Mouse (Mus musculus): ENCODE data around the gene Hoxb3. TPM values are rescaled to one million over a fixed set of nuclear protein-coding genes. Genes with fewer than 3 reads are reported as not detected.

The Hoxb3 gene
- total and polyA plus RNA-seq, 3 experiments: not detected

DNA sequence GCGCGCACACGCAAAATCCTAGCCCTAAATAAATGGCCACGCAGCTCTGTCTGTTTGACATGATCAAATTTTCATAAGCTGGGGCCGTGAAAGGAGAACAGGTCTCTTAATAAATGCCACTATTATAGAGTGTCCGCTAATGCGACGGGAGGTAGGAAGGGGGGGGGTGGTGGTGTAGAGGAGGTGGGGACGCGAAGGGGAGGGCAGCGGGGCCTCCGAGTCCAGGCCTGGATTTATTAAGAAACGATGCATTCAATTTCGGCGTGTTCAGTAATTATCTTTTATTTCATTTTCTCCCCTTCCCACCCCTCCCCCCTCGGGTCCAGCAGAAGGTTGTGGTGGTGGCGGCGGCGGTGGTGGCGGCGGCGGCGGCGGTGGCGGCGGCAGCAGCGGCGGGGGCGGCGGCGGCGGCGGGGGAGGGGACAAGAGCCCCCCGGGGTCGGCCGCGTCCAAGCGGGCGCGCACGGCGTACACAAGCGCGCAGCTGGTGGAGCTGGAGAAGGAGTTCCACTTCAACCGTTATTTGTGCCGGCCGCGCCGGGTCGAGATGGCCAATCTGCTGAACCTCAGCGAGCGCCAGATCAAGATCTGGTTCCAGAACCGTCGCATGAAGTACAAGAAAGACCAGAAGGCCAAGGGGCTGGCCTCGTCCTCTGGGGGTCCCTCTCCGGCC is 22.2 kb downstream of the Hoxb3 start:
- Histone ChIP-seq H3K27ac (ENCODE audit: control insufficient read depth, low read depth, low read length) (no peak overlapping the region), H3K9ac (ENCODE audit: control insufficient read depth, low read depth, low read length, poor library complexity, severe bottlenecking) (no peak overlapping the region), H3K4me3 (ENCODE audit: control insufficient read depth in 1 of 2, insufficient read depth in 1 of 2, low read depth in 2 of 2, low read length in 2 of 2) (no peak overlapping the region)

DNA sequence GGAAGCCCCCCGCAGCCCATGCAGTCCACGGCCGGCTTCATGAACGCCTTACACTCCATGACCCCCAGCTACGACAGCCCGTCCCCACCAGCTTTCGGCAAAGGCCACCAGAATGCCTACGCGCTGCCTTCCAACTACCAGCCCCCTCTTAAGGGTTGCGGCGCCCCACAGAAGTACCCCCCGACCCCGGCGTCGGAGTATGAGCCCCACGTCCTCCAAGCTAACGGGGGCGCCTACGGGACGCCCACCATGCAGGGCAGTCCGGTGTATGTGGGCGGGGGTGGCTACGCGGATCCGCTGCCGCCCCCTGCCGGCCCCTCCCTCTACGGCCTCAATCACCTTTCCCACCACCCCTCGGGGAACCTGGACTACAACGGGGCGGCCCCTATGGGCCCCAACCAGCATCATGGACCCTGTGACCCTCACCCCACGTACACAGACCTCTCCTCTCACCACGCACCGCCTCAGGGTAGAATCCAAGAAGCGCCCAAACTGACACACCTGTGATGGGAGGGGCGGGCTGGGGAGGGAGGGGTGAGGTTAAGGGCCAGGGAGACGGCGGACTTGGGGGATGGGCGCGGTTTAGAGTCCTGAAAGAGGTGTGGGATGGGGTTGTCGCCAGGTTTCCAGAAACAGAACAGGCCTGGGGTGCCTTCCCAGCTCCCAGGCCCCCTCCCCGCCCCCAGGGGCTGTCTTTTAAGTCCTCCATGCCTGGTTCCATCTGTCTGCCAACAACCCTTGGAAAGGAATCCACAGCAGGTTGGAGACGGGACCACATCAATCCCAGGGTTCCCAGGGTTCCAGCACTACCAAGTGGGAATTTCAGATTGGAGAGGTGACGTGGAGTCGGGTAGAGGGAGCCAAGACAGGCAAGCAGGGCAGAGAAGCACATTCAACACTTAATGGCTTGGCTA is 23.0 kb downstream of the Hoxb3 start:
- Histone ChIP-seq H3K36me3 (ENCODE audit: control insufficient read depth in 1 of 2, insufficient read depth in 2 of 2, low read length in 2 of 2) (no peaks in the 10 kb centered on the region), H3K9me3 (replicated peaks; ENCODE audit: insufficient read depth, low read length) (no peaks in the 10 kb centered on the region), H3K4me3 (ENCODE audit: control insufficient read depth in 1 of 2, insufficient read depth in 1 of 2, low read depth in 2 of 2, low read length in 2 of 2) (no peak overlapping the region), H3K27me3 (ENCODE audit: control insufficient read depth in 1 of 2, insufficient read depth in 2 of 2, low read length in 2 of 2) (peaks cover 0 to 1% of the 10 kb centered on the region in 2 experiments; a peak in 3 of 4 replicates), H3K9ac (ENCODE audit: control insufficient read depth, low read depth, low read length, poor library complexity, severe bottlenecking) (no peak overlapping the region), H3K4me1 (ENCODE audit: control insufficient read depth in 1 of 2, insufficient read depth in 2 of 2, low read length in 2 of 2) (no peaks in the 10 kb centered on the region), H3K27ac (ENCODE audit: control insufficient read depth, low read depth, low read length) (no peak overlapping the region), H3K79me2 (ENCODE audit: control insufficient read depth, insufficient read depth, low read length, poor library complexity) (no peaks in the 10 kb centered on the region)
- TF ChIP-seq SIN3A (IDR thresholded peaks at IDR 0.05; ENCODE audit: low read length) (no peak), CTCF (IDR thresholded peaks at IDR 0.05 in 2 of 3, conservative IDR thresholded peaks at IDR 0.05 in 1 of 3; ENCODE audit: control insufficient read depth in 1 of 3, insufficient read depth in 1 of 3, low read depth in 2 of 3, low read length in 3 of 3, poor library complexity in 1 of 3, severe bottlenecking in 1 of 3) (no peak), CHD1 (IDR thresholded peaks at IDR 0.05; ENCODE audit: low read depth, low read length) (no peak), KAT2A (conservative IDR thresholded peaks at IDR 0.05; ENCODE audit: low read depth, low read length) (no peak), RCOR1 (IDR thresholded peaks at IDR 0.05; ENCODE audit: low read depth, low read length) (no peak)
- DNase-seq (ENCODE audit: low read depth, low spot score): no peak

More for the DNA sequence above, 22.2 kb downstream of the Hoxb3 start:
- no peaks in the 10 kb centered on the region for H3K79me2 ChIP-seq (ENCODE audit: control insufficient read depth, insufficient read depth, low read length, poor library complexity)
- no peaks in the 10 kb centered on the region for H3K36me3 ChIP-seq (ENCODE audit: control insufficient read depth in 1 of 2, insufficient read depth in 2 of 2, low read length in 2 of 2)
- H3K4me1 ChIP-seq (ENCODE audit: control insufficient read depth in 1 of 2, insufficient read depth in 2 of 2, low read length in 2 of 2): no peaks in the 10 kb centered on the region
- no peaks in the 10 kb centered on the region; a peak in 1 of 4 replicates for H3K27me3 ChIP-seq (ENCODE audit: control insufficient read depth in 1 of 2, insufficient read depth in 2 of 2, low read length in 2 of 2)
- TF ChIP-seq CHD1 (IDR thresholded peaks at IDR 0.05; ENCODE audit: low read depth, low read length) (no peak), MAZ (IDR thresholded peaks at IDR 0.05; ENCODE audit: low read depth, low read length) (no peak), MYC (IDR thresholded peaks at IDR 0.05; ENCODE audit: low read depth, low read length) (no peak), POLR2AphosphoS2 (IDR thresholded peaks at IDR 0.05; ENCODE audit: low read length) (no peak)
- no peak for DNase-seq (ENCODE audit: low read depth, low spot score)
- H3K9me3 ChIP-seq (replicated peaks; ENCODE audit: insufficient read depth, low read length): no peaks in the 10 kb centered on the region

DNA sequence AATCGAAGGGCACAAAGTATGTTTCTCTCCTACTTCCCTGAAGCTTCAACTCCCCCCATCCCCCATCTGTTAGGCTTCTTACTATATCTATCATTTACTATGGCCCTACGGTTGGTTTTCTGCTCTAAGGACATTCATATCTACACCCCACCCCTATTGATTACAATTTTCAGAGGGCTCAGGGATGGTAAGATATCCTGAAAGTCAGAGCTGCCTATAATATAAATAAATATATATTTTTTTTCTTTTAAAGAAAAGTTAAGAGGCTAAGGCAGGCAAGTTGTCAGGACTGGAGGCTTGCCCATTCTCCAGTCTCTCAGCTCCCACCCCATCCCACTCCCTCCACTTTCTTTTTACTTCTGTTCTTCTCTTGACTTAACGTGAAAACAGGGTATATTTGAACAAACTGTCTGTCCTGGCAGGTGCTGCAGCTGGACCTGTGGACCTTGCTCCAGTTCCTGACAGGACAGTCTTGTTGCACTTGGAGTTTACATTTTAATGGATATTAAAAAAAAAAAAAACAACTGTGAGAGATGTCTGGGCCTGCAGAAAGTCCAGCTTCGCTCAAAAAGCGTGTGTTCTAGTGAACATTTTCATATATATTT is 23.9 kb downstream of the Hoxb3 start:
- no peaks in the 10 kb centered on the region for H3K79me2 ChIP-seq (ENCODE audit: control insufficient read depth, insufficient read depth, low read length, poor library complexity)
- no peaks in the 10 kb centered on the region for H3K36me3 ChIP-seq (ENCODE audit: control insufficient read depth in 1 of 2, insufficient read depth in 2 of 2, low read length in 2 of 2)
- peaks cover 0 to 1% of the 10 kb centered on the region in 2 experiments; a peak in 2 of 4 replicates for H3K27me3 ChIP-seq (ENCODE audit: control insufficient read depth in 1 of 2, insufficient read depth in 2 of 2, low read length in 2 of 2)

More for the DNA sequence above, 23.9 kb downstream of the Hoxb3 start:
- Histone ChIP-seq H3K4me1 (ENCODE audit: control insufficient read depth in 1 of 2, insufficient read depth in 2 of 2, low read length in 2 of 2) (no peaks in the 10 kb centered on the region), H3K9ac (ENCODE audit: control insufficient read depth, low read depth, low read length, poor library complexity, severe bottlenecking) (no peak overlapping the region), H3K27ac (ENCODE audit: control insufficient read depth, low read depth, low read length) (no peak overlapping the region), H3K4me3 (ENCODE audit: control insufficient read depth in 1 of 2, insufficient read depth in 1 of 2, low read depth in 2 of 2, low read length in 2 of 2) (no peak overlapping the region), H3K9me3 (replicated peaks; ENCODE audit: insufficient read depth, low read length) (no peaks in the 10 kb centered on the region)
- DNase-seq (ENCODE audit: low read depth, low spot score): no peak
- TF ChIP-seq SMC3 (IDR thresholded peaks at IDR 0.05; ENCODE audit: low read depth, low read length): no peak
- no peak for TF ChIP-seq ZC3H11A (IDR thresholded peaks at IDR 0.05; ENCODE audit: low read depth, low read length)
- no peak for TF ChIP-seq CHD2 (IDR thresholded peaks at IDR 0.05; ENCODE audit: low read length)
- TF ChIP-seq ZMIZ1 (IDR thresholded peaks at IDR 0.05; ENCODE audit: low read depth, low read length): no peak
- no peak for TF ChIP-seq KAT2A (conservative IDR thresholded peaks at IDR 0.05; ENCODE audit: low read depth, low read length)
- TF ChIP-seq UBTF (IDR thresholded peaks at IDR 0.05; ENCODE audit: borderline replicate concordance, insufficient read depth, low read depth, low read length): no peak
- no peak for TF ChIP-seq CHD1 (IDR thresholded peaks at IDR 0.05; ENCODE audit: low read depth, low read length)
- no peak for TF ChIP-seq HCFC1 (IDR thresholded peaks at IDR 0.05; ENCODE audit: low read depth, low read length)
- TF ChIP-seq MAFK (IDR thresholded peaks at IDR 0.05; ENCODE audit: borderline replicate concordance, low read depth, low read length): no peak
- TF ChIP-seq ETS1 (IDR thresholded peaks at IDR 0.05; ENCODE audit: low read depth, low read length): no peak
- no peak for TF ChIP-seq ELF1 (IDR thresholded peaks at IDR 0.05; ENCODE audit: low read depth, low read length)
- TF ChIP-seq CTCF (IDR thresholded peaks at IDR 0.05 in 2 of 3, conservative IDR thresholded peaks at IDR 0.05 in 1 of 3; ENCODE audit: control insufficient read depth in 1 of 3, insufficient read depth in 1 of 3, low read depth in 2 of 3, low read length in 3 of 3, poor library complexity in 1 of 3, severe bottlenecking in 1 of 3): no peak
- TF ChIP-seq ZKSCAN1 (IDR thresholded peaks at IDR 0.05; ENCODE audit: low read depth, low read length): no peak
